ENCODE assay signal across 20 mouse cellular contexts in genomic region chr17:30240659-30241058, GRCm38 (mm10).
DNase-seq lines count a peak whose midpoint lies in the region; ATAC-seq and TF ChIP-seq lines count a peak whose summit lies in the region.
"Had no signal": no experiment of that assay in that cellular context is flagged by ENCODE, and none has a peak within 500 bp of the region (broad histone marks: within the 10 kb centered on the region; RNA-seq: fewer than 3 reads in every experiment).

No protein-coding gene starts in this region.

- no peak for DNase-seq in heart, embryonic 10.5 days (ENCODE audit: low spot score)
- DNase-seq in midbrain, embryonic 10.5 days (ENCODE audit: low spot score): no peak
- no peak for DNase-seq in midbrain, embryonic 11.5 days (ENCODE audit: low spot score, missing footprints)
- peak; percentile 56 to 69 for DNase-seq in cerebellum, postnatal 36 days
- DNase-seq in embryo, embryonic 11 days: no peak
- DNase-seq in left cerebral cortex, adult 2 months (ENCODE audit: extremely low spot score in 1 of 2, low spot score in 2 of 2): no peak
- DNase-seq: B cell, adult 2 months; kidney, postnatal 25 days; lung, postnatal 36 days; thymus, postnatal 4 days had no signal

- H3K4me2 ChIP-seq in heart, embryonic 12.5 days: no peak overlapping the region
- no peak overlapping the region for H3K4me2 ChIP-seq in midbrain, embryonic 11.5 days
- H3K4me2 ChIP-seq: embryonic facial prominence, embryonic 15.5 days; forebrain, embryonic 12.5 days; heart, embryonic 11.5 days; hindbrain, embryonic 13.5 days; limb, embryonic 12.5 days; midbrain, embryonic 12.5 days had no signal

- H3K4me3 ChIP-seq in heart, embryonic 10.5 days: no peak overlapping the region
- no peak overlapping the region for H3K4me3 ChIP-seq in heart, embryonic 12.5 days
- H3K4me3 ChIP-seq in midbrain, embryonic 10.5 days: no peak overlapping the region
- H3K4me3 ChIP-seq in midbrain, embryonic 11.5 days (ENCODE audit: low read depth, low read length): no peak overlapping the region
- no peak overlapping the region for H3K4me3 ChIP-seq in left cerebral cortex, adult 2 months
- H3K4me3 ChIP-seq: embryonic facial prominence, embryonic 15.5 days; forebrain, embryonic 12.5 days; hindbrain, embryonic 13.5 days; limb, embryonic 12.5 days; midbrain, embryonic 12.5 days; myocyte had no signal

- intact Hi-C loops in left cerebral cortex, adult 2 months (cut with DNase I): no loop called here

- H3K4me1 ChIP-seq in heart, embryonic 10.5 days: peaks cover 60% of the 10 kb centered on the region
- H3K4me1 ChIP-seq in heart, embryonic 12.5 days (replicated peaks): peaks cover 64% of the 10 kb centered on the region
- H3K4me1 ChIP-seq in midbrain, embryonic 10.5 days: peaks cover 48% of the 10 kb centered on the region
- H3K4me1 ChIP-seq in midbrain, embryonic 11.5 days (ENCODE audit: control insufficient read depth, insufficient read depth, low read length): peaks cover 9% of the 10 kb centered on the region

- no peak for TF ChIP-seq CTCF in left cerebral cortex, adult 2 months (IDR thresholded peaks at IDR 0.05)

- H3K9ac ChIP-seq in heart, embryonic 12.5 days: no peak overlapping the region
- H3K9ac ChIP-seq in midbrain, embryonic 11.5 days (ENCODE audit: low read length): no peak overlapping the region
- H3K9ac ChIP-seq: embryonic facial prominence, embryonic 15.5 days; forebrain, embryonic 12.5 days; hindbrain, embryonic 13.5 days; limb, embryonic 12.5 days; midbrain, embryonic 12.5 days had no signal

- H3K9me3 ChIP-seq in heart, embryonic 10.5 days: no peaks in the 10 kb centered on the region
- H3K9me3 ChIP-seq in heart, embryonic 12.5 days (replicated peaks): no peaks in the 10 kb centered on the region
- no peaks in the 10 kb centered on the region for H3K9me3 ChIP-seq in midbrain, embryonic 10.5 days (replicated peaks)
- no peaks in the 10 kb centered on the region for H3K9me3 ChIP-seq in midbrain, embryonic 11.5 days (ENCODE audit: control insufficient read depth, low read length)
- H3K9me3 ChIP-seq: embryonic facial prominence, embryonic 15.5 days; forebrain, embryonic 12.5 days; hindbrain, embryonic 13.5 days; limb, embryonic 12.5 days; midbrain, embryonic 12.5 days had no signal

- H3K27ac ChIP-seq in heart, embryonic 10.5 days: peak overlapping the region; percentile 31; the same call in 1 of the 2 replicates
- no peak overlapping the region for H3K27ac ChIP-seq in heart, embryonic 12.5 days (ENCODE audit: poor library complexity, severe bottlenecking)
- 0 out of 2 replicates have a peak overlapping the region, but pooled peaks have one; percentile 24 for H3K27ac ChIP-seq in midbrain, embryonic 10.5 days (replicated peaks)
- no peak overlapping the region for H3K27ac ChIP-seq in midbrain, embryonic 11.5 days (ENCODE audit: low read depth, low read length)
- H3K27ac ChIP-seq in left cerebral cortex, adult 2 months: no peak overlapping the region
- H3K27ac ChIP-seq: embryonic facial prominence, embryonic 15.5 days; forebrain, embryonic 12.5 days; limb, embryonic 12.5 days; midbrain, embryonic 12.5 days had no signal

- no peaks in the 10 kb centered on the region for H3K27me3 ChIP-seq in heart, embryonic 10.5 days (ENCODE audit: insufficient read depth, poor library complexity, severe bottlenecking)
- H3K27me3 ChIP-seq in heart, embryonic 12.5 days (replicated peaks): no peaks in the 10 kb centered on the region
- no peaks in the 10 kb centered on the region for H3K27me3 ChIP-seq in midbrain, embryonic 10.5 days (ENCODE audit: low read depth, poor library complexity, severe bottlenecking)
- H3K27me3 ChIP-seq in midbrain, embryonic 11.5 days (ENCODE audit: control insufficient read depth, insufficient read depth, low read length): no peaks in the 10 kb centered on the region
- H3K27me3 ChIP-seq: embryonic facial prominence, embryonic 15.5 days; forebrain, embryonic 12.5 days; hindbrain, embryonic 13.5 days; limb, embryonic 12.5 days; midbrain, embryonic 12.5 days; Patski had no signal

- 81% methylated on average over 4 of the region's 4 CpGs for WGBS in heart, embryonic 10.5 days
- 75% methylated on average over 4 of the region's 4 CpGs for WGBS in heart, embryonic 12.5 days
- WGBS in midbrain, embryonic 10.5 days: 88% methylated on average over 4 of the region's 4 CpGs
- WGBS in midbrain, embryonic 11.5 days: 87% methylated on average over 4 of the region's 4 CpGs

- H3K36me3 ChIP-seq in heart, embryonic 10.5 days: no peaks in the 10 kb centered on the region
- H3K36me3 ChIP-seq in heart, embryonic 12.5 days: no peaks in the 10 kb centered on the region
- no peaks in the 10 kb centered on the region for H3K36me3 ChIP-seq in midbrain, embryonic 10.5 days
- H3K36me3 ChIP-seq in midbrain, embryonic 11.5 days (ENCODE audit: control insufficient read depth, insufficient read depth, low read length): no peaks in the 10 kb centered on the region
- H3K36me3 ChIP-seq: embryonic facial prominence, embryonic 15.5 days; forebrain, embryonic 12.5 days; hindbrain, embryonic 13.5 days; limb, embryonic 12.5 days; midbrain, embryonic 12.5 days had no signal

- ATAC-seq in heart, embryonic 12.5 days (ENCODE audit: insufficient number of reproducible peaks, low FRiP score): no peak
- ATAC-seq in midbrain, embryonic 11.5 days (ENCODE audit: low FRiP score): no peak
- ATAC-seq: intestine, postnatal 0 days; Patski had no signal

Comparison
In these comparisons a context has a peak if more than half of its experiments do, and no peak if none do; other contexts are left out.
1. H3K27ac ChIP-seq: peak in heart, embryonic 10.5 days (single experiment) and midbrain, embryonic 10.5 days (single experiment); none in heart, embryonic 12.5 days (single experiment), midbrain, embryonic 11.5 days (single experiment) and left cerebral cortex, adult 2 months (single experiment).
2. DNase-seq: peak in cerebellum, postnatal 36 days (2 of 2); none in heart, embryonic 10.5 days (single experiment), midbrain, embryonic 10.5 days (single experiment), midbrain, embryonic 11.5 days (single experiment), embryo, embryonic 11 days (single experiment) and left cerebral cortex, adult 2 months (0 of 2).